Mouse (Mus musculus): Measurements from ENCODE around the gene Scai. TPM values are rescaled to one million over a fixed set of nuclear protein-coding genes. Genes with fewer than 3 reads are reported as not detected.

The Scai gene
- polyA plus RNA-seq, 1 experiment from 2014 or later = 7.7 TPM

DNA sequence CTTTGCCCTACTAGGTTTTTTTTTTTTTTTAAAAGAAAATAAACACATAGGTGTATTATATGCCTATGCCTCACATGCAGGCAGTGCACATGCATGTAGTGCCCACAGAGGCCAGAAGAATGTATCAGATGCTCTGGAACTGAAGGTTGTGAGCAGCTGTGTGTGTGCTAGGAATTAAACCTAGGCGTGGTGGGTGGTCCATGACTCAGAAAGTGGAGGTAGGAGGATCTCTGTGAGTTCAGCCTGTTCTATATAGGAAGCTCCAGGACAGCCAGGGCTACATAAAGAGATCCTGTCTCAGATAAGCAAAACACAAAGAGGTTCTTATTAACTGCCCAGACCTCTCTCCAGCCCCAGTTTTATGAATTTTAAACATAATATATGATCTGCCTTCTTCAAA is 121.4 kb downstream of the Scai start:
- 0 out of 2 replicates have a peak, but pooled peaks cover 2% of the 10 kb centered on the region for H3K4me1 ChIP-seq (ENCODE audit: control insufficient read depth, insufficient read depth, low read length)
- DNase-seq (ENCODE audit: low spot score) (no peak), ATAC-seq (ENCODE audit: insufficient read depth, low FRiP score, low TSS enrichment) (no peak)
- WGBS = 78% methylated on average over 1 of the region's 1 CpGs
- H3K36me3 ChIP-seq (ENCODE audit: control insufficient read depth, insufficient read depth, low read length) = no peaks in the 10 kb centered on the region
- no peak overlapping the region for H3K27ac ChIP-seq (ENCODE audit: low read depth, low read length)
- no peak overlapping the region for H3K4me2 ChIP-seq (ENCODE audit: low read depth)
- H3K9me3 ChIP-seq (ENCODE audit: control insufficient read depth, low read length) = no peaks in the 10 kb centered on the region
- H3K4me3 ChIP-seq (ENCODE audit: low read depth, low read length) = no peak overlapping the region
- H3K9ac ChIP-seq (ENCODE audit: low read length) = no peak overlapping the region
- no peaks in the 10 kb centered on the region for H3K27me3 ChIP-seq (ENCODE audit: control insufficient read depth, insufficient read depth, low read length)

GRCm38 (mm10) chr2:39065400-39065987 is 125.0 kb downstream of the Scai start, which contains the start of gene Golga1:
Gene Golga1 (minus strand): TSS chr2:39065541.
- no peaks in the 10 kb centered on the region for H3K27me3 ChIP-seq (ENCODE audit: control insufficient read depth, insufficient read depth, low read length)

DNA sequence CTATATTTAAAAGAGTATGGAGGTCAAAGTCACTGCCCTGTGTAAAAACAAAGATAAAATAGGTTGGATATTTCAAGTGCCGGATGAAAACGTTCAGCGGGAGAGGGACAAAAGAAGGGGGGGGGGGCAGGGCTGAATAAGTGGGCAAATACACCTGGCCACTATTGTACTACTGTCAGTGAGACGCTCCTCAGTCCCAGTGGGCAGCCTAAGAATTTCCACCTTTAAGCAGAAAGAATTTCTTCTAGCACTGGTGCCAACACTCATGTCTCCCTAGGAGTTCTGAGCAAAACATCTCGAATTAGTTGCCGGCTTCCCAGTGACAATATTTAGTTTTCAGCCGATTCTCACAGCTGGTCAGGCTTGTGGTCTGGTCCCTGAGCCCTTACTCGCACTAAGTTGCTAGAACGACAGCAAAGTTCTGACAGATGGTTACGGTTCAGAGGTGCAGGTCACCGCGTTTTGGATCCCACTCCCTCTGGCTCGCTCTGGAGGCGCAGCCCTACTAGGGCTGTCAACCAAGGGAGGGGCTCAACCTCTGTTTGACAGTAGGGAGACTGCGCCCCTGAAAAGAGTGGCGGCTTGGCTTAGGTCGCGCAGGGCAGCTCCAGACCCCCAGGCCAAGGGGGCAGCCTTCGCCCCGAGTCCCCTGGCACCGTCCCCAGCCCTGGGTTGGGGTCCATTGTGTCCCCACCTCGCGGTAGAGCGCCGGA is 125.7 kb downstream of the Scai start:
- ATAC-seq (ENCODE audit: insufficient read depth, low FRiP score, low TSS enrichment) = peak; percentile 10; the same call in 1 of the 2 replicates
- H3K4me2 ChIP-seq (ENCODE audit: low read depth) = peak overlapping the region; percentile 88
- DNase-seq (ENCODE audit: low spot score) = no peak
- peak overlapping the region; percentile 91 for H3K9ac ChIP-seq (ENCODE audit: low read length)
- H3K4me3 ChIP-seq (ENCODE audit: low read depth, low read length) = peak overlapping the region; percentile 90
- H3K9me3 ChIP-seq (ENCODE audit: control insufficient read depth, low read length) = no peaks in the 10 kb centered on the region
- WGBS = 9% methylated on average over 25 of the region's 25 CpGs
- no peaks in the 10 kb centered on the region for H3K27me3 ChIP-seq (ENCODE audit: control insufficient read depth, insufficient read depth, low read length)
- H3K36me3 ChIP-seq (ENCODE audit: control insufficient read depth, insufficient read depth, low read length) = no peaks in the 10 kb centered on the region
- peak overlapping the region; percentile 62 for H3K27ac ChIP-seq (ENCODE audit: low read depth, low read length)
- H3K4me1 ChIP-seq (ENCODE audit: control insufficient read depth, insufficient read depth, low read length) = 0 out of 2 replicates have a peak, but pooled peaks cover 2% of the 10 kb centered on the region

More at GRCm38 (mm10) chr2:39065400-39065987, 125.0 kb downstream of the Scai start, which contains the start of gene Golga1:
- Histone ChIP-seq H3K36me3 (ENCODE audit: control insufficient read depth, insufficient read depth, low read length) (no peaks in the 10 kb centered on the region), H3K4me3 (ENCODE audit: low read depth, low read length) (peak within 1 kb of the TSS; percentile 90), H3K27ac (ENCODE audit: low read depth, low read length) (peak within 1 kb of the TSS; percentile 62), H3K9me3 (ENCODE audit: control insufficient read depth, low read length) (no peaks in the 10 kb centered on the region), H3K4me1 (ENCODE audit: control insufficient read depth, insufficient read depth, low read length) (0 out of 2 replicates have a peak, but pooled peaks cover 2% of the 10 kb centered on the region), H3K9ac (ENCODE audit: low read length) (peak within 1 kb of the TSS; percentile 91), H3K4me2 (ENCODE audit: low read depth) (peak within 1 kb of the TSS; percentile 88)
- ATAC-seq (ENCODE audit: insufficient read depth, low FRiP score, low TSS enrichment) = peak; percentile 98
- DNase-seq (ENCODE audit: low spot score) = peak; percentile 95
- under 1% methylated on average over 40 of the region's 50 CpGs for WGBS

DNA sequence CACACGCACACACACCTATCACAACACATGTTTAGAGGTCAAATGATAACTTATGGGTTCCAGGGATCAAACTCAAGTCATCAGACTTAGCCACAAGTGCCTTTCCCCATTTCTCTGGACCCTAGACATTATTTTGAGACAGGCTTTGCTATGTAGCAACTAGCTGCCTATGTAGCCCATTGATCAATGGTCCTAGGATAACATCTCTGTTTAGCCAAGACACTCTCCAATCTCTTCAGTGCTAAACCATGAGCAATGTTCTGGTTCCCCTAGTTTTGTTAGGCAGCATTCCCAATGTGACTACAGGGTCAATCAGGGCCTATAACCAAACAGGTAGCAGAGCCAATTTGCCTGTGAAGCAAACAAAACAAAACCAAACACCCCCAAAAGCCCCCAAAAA is 142.0 kb downstream of the Scai start:
- Histone ChIP-seq H3K4me1 (ENCODE audit: control insufficient read depth, insufficient read depth, low read length) (no peaks in the 10 kb centered on the region), H3K4me2 (ENCODE audit: low read depth) (no peak overlapping the region), H3K36me3 (ENCODE audit: control insufficient read depth, insufficient read depth, low read length) (0 out of 2 replicates have a peak, but pooled peaks cover 5% of the 10 kb centered on the region), H3K27ac (ENCODE audit: low read depth, low read length) (no peak overlapping the region), H3K4me3 (ENCODE audit: low read depth, low read length) (no peak overlapping the region), H3K27me3 (ENCODE audit: control insufficient read depth, insufficient read depth, low read length) (no peaks in the 10 kb centered on the region), H3K9me3 (ENCODE audit: control insufficient read depth, low read length) (no peaks in the 10 kb centered on the region), H3K9ac (ENCODE audit: low read length) (no peak overlapping the region)
- 96% methylated on average over 1 of the region's 1 CpGs for WGBS
- no peak for ATAC-seq (ENCODE audit: insufficient read depth, low FRiP score, low TSS enrichment)
- no peak for DNase-seq (ENCODE audit: low spot score)

DNA sequence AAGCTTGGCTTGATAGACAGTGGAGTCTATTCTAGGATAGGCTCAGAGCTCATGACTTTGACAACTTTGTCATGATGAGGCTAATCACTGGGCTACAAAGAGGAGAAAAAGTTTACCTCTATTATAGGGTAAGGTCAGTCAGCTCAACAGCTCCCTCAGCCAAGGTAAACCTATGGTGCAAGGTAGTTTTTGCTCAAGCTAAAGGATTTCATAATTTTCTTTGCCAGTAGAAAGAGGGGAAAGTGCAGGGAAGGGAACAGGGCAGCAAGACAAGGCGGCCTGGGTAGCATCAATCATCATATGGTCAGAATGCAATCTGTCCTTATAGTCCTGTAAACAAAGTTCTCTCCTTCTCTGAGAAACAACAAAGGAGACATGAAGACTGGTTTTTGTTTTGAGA is 150.3 kb downstream of the Scai start:
- H3K4me2 ChIP-seq (ENCODE audit: low read depth) = no peak overlapping the region
- H3K4me1 ChIP-seq (ENCODE audit: control insufficient read depth, insufficient read depth, low read length) = no peaks in the 10 kb centered on the region
- peaks cover 4% of the 10 kb centered on the region; the same call in 1 of the 2 replicates for H3K36me3 ChIP-seq (ENCODE audit: control insufficient read depth, insufficient read depth, low read length)
- no peaks in the 10 kb centered on the region for H3K27me3 ChIP-seq (ENCODE audit: control insufficient read depth, insufficient read depth, low read length)
- no peak overlapping the region for H3K27ac ChIP-seq (ENCODE audit: low read depth, low read length)
- no peak overlapping the region for H3K4me3 ChIP-seq (ENCODE audit: low read depth, low read length)
- WGBS = 97% methylated on average over 1 of the region's 1 CpGs
- DNase-seq (ENCODE audit: low spot score) (no peak), ATAC-seq (ENCODE audit: insufficient read depth, low FRiP score, low TSS enrichment) (no peak)
- H3K9me3 ChIP-seq (ENCODE audit: control insufficient read depth, low read length) = no peaks in the 10 kb centered on the region
- no peak overlapping the region for H3K9ac ChIP-seq (ENCODE audit: low read length)

DNA sequence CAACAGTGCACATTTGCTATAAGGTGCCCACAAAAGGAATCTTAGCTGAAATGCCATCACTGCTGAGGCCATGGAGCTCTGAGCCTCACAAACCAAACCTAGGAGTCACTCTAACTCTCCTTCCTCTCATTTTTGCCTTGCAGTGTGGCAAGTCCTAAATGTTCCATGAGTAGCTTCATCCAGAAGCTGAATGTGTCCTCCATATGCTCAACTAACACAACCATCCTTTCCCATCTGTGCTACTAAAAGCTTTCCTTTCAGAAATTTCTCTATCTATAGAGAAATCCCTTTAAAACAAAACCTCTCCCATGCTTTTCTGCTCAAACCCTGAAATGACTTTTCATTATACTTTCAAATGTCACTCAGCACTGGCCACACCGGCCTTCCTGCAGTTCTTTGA is 158.9 kb downstream of the Scai start:
- no peak for ATAC-seq (ENCODE audit: insufficient read depth, low FRiP score, low TSS enrichment)
- no peak overlapping the region for H3K4me3 ChIP-seq (ENCODE audit: low read depth, low read length)
- 95% methylated on average over 1 of the region's 1 CpGs for WGBS

GRCm38 (mm10) chr2:39020004-39020403 is 170.5 kb downstream of the Scai start:
- Histone ChIP-seq H3K36me3 (ENCODE audit: control insufficient read depth, insufficient read depth, low read length) (peaks cover 20% of the 10 kb centered on the region), H3K4me1 (ENCODE audit: control insufficient read depth, insufficient read depth, low read length) (no peaks in the 10 kb centered on the region), H3K27me3 (ENCODE audit: control insufficient read depth, insufficient read depth, low read length) (no peaks in the 10 kb centered on the region), H3K27ac (ENCODE audit: low read depth, low read length) (no peak overlapping the region), H3K4me2 (ENCODE audit: low read depth) (no peak overlapping the region), H3K4me3 (ENCODE audit: low read depth, low read length) (no peak overlapping the region), H3K9me3 (ENCODE audit: control insufficient read depth, low read length) (no peaks in the 10 kb centered on the region), H3K9ac (ENCODE audit: low read length) (no peak overlapping the region)
- no peak for DNase-seq (ENCODE audit: low spot score)
- ATAC-seq (ENCODE audit: insufficient read depth, low FRiP score, low TSS enrichment) = no peak
- 90% methylated on average over 1 of the region's 1 CpGs for WGBS

More for the DNA sequence above, 158.9 kb downstream of the Scai start:
- no peaks in the 10 kb centered on the region for H3K9me3 ChIP-seq (ENCODE audit: control insufficient read depth, low read length)
- H3K4me1 ChIP-seq (ENCODE audit: control insufficient read depth, insufficient read depth, low read length) = no peaks in the 10 kb centered on the region
- no peak overlapping the region for H3K9ac ChIP-seq (ENCODE audit: low read length)
- H3K4me2 ChIP-seq (ENCODE audit: low read depth) = no peak overlapping the region
- H3K27ac ChIP-seq (ENCODE audit: low read depth, low read length) = no peak overlapping the region
- H3K36me3 ChIP-seq (ENCODE audit: control insufficient read depth, insufficient read depth, low read length) = peaks cover 9% of the 10 kb centered on the region
- no peak for DNase-seq (ENCODE audit: low spot score)
- no peaks in the 10 kb centered on the region for H3K27me3 ChIP-seq (ENCODE audit: control insufficient read depth, insufficient read depth, low read length)

DNA sequence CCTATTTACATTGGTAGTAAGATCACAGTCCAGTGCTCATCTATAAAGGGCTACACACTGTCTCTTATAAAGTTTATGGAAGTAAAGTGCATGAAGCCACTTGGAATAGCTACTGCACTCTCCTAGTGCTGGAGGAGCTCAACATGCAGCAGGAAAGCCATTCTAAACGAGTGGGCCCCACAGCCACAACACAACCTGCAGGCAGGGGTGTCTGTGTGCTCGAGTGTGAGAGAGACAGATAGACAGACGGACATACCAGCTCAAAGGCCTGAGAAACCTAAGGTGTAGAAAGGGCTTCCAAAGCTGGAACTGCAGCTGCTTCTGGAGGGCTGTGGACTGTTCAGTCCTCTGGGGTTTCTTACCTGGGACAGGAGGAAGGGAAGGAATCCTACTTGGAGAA is 174.0 kb downstream of the Scai start:
- H3K36me3 ChIP-seq (ENCODE audit: control insufficient read depth, insufficient read depth, low read length) = peaks cover 18% of the 10 kb centered on the region
- ATAC-seq (ENCODE audit: insufficient read depth, low FRiP score, low TSS enrichment) (no peak), DNase-seq (ENCODE audit: low spot score) (no peak)
- H3K4me3 ChIP-seq (ENCODE audit: low read depth, low read length) = no peak overlapping the region
- 80% methylated on average over 3 of the region's 3 CpGs for WGBS
- no peaks in the 10 kb centered on the region for H3K27me3 ChIP-seq (ENCODE audit: control insufficient read depth, insufficient read depth, low read length)
- no peaks in the 10 kb centered on the region for H3K4me1 ChIP-seq (ENCODE audit: control insufficient read depth, insufficient read depth, low read length)
- H3K9me3 ChIP-seq (ENCODE audit: control insufficient read depth, low read length) = no peaks in the 10 kb centered on the region
- H3K9ac ChIP-seq (ENCODE audit: low read length) = no peak overlapping the region
- no peak overlapping the region for H3K4me2 ChIP-seq (ENCODE audit: low read depth)
- H3K27ac ChIP-seq (ENCODE audit: low read depth, low read length) = no peak overlapping the region

Measured in neural tube, embryonic 11.5 days (tissue).